Mouse (Mus musculus) spleen, postnatal 0 days (tissue): ENCODE results near the gene Foxp4. TPM values are rescaled to one million over a fixed set of nuclear protein-coding genes. Genes with fewer than 3 reads are reported as not detected.

ENCODE experiments used
- polyA plus RNA-seq: library from polyadenylated mRNA; unstranded; fragments of >200 nt; fragmentation: Nextera tagmentation; extraction: Ambion mirVana; gene quantifications from 2 replicates; pipeline ENCODE4 v1.2.1, GENCODE M21; 2015

The Foxp4 gene
- polyA plus RNA-seq, result 1.9 and 2.6 TPM in 2 replicates

GRCm38 (mm10) chr17:47924383-47925339 lies at the start of gene Foxp4:
Gene Foxp4 (minus strand): TSS chr17:47924645.

GRCm38 (mm10) chr17:47834482-47834767 lies 90.0 kb downstream of the Foxp4 start, which contains the start of gene Mdfi:
Gene Mdfi (minus strand): TSS chr17:47834691.

Other genes starting within 250 kb of the Foxp4 start
- gene Tomm6, start 236.3 kb downstream of the Foxp4 start, polyA plus RNA-seq, result 310 and 337 TPM in 2 replicates
- gene Frs3, start 235.6 kb downstream of the Foxp4 start, polyA plus RNA-seq, result 0.69 and 1.3 TPM in 2 replicates
- gene Gm21981, start 230.2 kb downstream of the Foxp4 start, polyA plus RNA-seq, result 0.10 TPM in 1 of 2 replicates, not detected in the other
- gene Prickle4, start 229.9 kb downstream of the Foxp4 start, polyA plus RNA-seq, result 0.46 TPM in 1 of 2 replicates, not detected in the other
- 0.14 and 0.24 TPM in 2 replicates for gene Pgc, start 197.8 kb downstream of the Foxp4 start, polyA plus RNA-seq
- 8.1 and 12.8 TPM in 2 replicates for gene Tfeb, start 187.6 kb downstream of the Foxp4 start, polyA plus RNA-seq
- gene Mdfi, start 90.0 kb downstream of the Foxp4 start, polyA plus RNA-seq, result 2.0 and 2.8 TPM in 2 replicates
- gene 1700122O11Rik, start 113.6 kb upstream of the Foxp4 start, polyA plus RNA-seq, result not detected in 2 replicates
- gene 1700067P10Rik, start 164.7 kb upstream of the Foxp4 start, polyA plus RNA-seq, result not detected in 2 replicates
- 5.0 and 7.0 TPM in 2 replicates for gene 9830107B12Rik, start 221.6 kb upstream of the Foxp4 start, polyA plus RNA-seq
- 7.2 and 11.1 TPM in 2 replicates for gene A530064D06Rik, start 242.6 kb upstream of the Foxp4 start, polyA plus RNA-seq